Mouse (Mus musculus) lung, embryonic 15.5 days (tissue): ENCODE data around the gene Tstd2. TPM values are rescaled to one million over a fixed set of nuclear protein-coding genes. Genes with fewer than 3 reads are reported as not detected.

Experiments
- ATAC-seq: fragments of 200-750 bp; cut with Nextera tagmentation; 2 replicates; pipeline ENCODE4 v1.8.0; 2017; ENCODE audit warnings: moderate number of reproducible peaks, borderline replicate concordance; ENCODE audit not compliant: low FRiP score, low TSS enrichment; ENCODE audit errors: extremely low read depth
- H3K27ac ChIP-seq: fragments of 300-500 bp; sonication (generic); 2 replicates; pipeline ENCODE4 v1.5.1; 2015; ENCODE audit warnings: moderate library complexity, mild to moderate bottlenecking, inconsistent platforms
- H3K27me3 ChIP-seq: fragments of 300-500 bp; sonication (generic); 2 replicates; pipeline ENCODE4 v1.6.1; 2015; ENCODE audit warnings: inconsistent platforms
- H3K36me3 ChIP-seq: fragments of 300-500 bp; sonication (generic); 2 replicates; pipeline ENCODE4 v1.6.1; 2015; ENCODE audit warnings: inconsistent platforms
- H3K4me1 ChIP-seq: fragments of 300-500 bp; sonication (generic); 2 replicates; pipeline ENCODE4 v1.6.1; 2015; ENCODE audit warnings: inconsistent platforms
- H3K4me2 ChIP-seq: fragments of 300-500 bp; sonication (generic); 2 replicates; pipeline ENCODE4 v1.6.1; 2015; ENCODE audit warnings: inconsistent platforms, mild to moderate bottlenecking, moderate library complexity
- H3K4me3 ChIP-seq: fragments of 300-500 bp; sonication (generic); 2 replicates; pipeline ENCODE4 v1.5.1; 2015; ENCODE audit warnings: mild to moderate bottlenecking, inconsistent platforms
- H3K9ac ChIP-seq: fragments of 300-500 bp; sonication (generic); 2 replicates; pipeline ENCODE4 v1.6.1; 2015; ENCODE audit warnings: inconsistent platforms
- H3K9me3 ChIP-seq: fragments of 300-500 bp; sonication (generic); 2 replicates; pipeline ENCODE4 v1.6.1; 2016; ENCODE audit warnings: inconsistent platforms
- WGBS: fragments of 180-500 bp; shearing (Covaris S2); methylation state at CpG from one replicate; pipeline ENCODE4 v1.1.7; 2015; 5-methylcytosine and 5-hydroxymethylcytosine counted together
- polyA plus RNA-seq: library from polyadenylated mRNA; unstranded; fragments of >200 nt; fragmentation: Nextera tagmentation; extraction: Ambion mirVana; gene quantifications from 2 replicates; pipeline ENCODE4 v1.2.1, GENCODE M21; 2015

Gene Tstd2
- polyA plus RNA-seq = 39.6 and 41.7 TPM in 2 replicates

- H3K4me1 ChIP-seq = peaks cover 22% of the 10 kb centered on the region
- no peaks in the 10 kb centered on the region for H3K9me3 ChIP-seq
- WGBS = under 1% methylated on average over 89 of the region's 90 CpGs
- H3K27me3 ChIP-seq = no peaks in the 10 kb centered on the region
- peaks cover 17% of the 10 kb centered on the region for H3K36me3 ChIP-seq
- peak within 1 kb of the TSS; percentile 96 for H3K9ac ChIP-seq
- peak; percentile 92 for ATAC-seq
- H3K4me3 ChIP-seq = peak within 1 kb of the TSS; percentile 98
- H3K4me2 ChIP-seq = peak within 1 kb of the TSS; percentile 80
- H3K27ac ChIP-seq = peak within 1 kb of the TSS; percentile 100
Observed at GRCm38 (mm10) chr4:46138287-46139222, at the start of gene Tstd2, which contains the start of gene Ncbp1. Gene Tstd2, minus strand, starts transcription at chr4:46138694. Gene Ncbp1, plus strand, starts transcription at chr4:46138613.

GRCm38 (mm10) chr4:46186466-46186865 lies 48.0 kb upstream of the Tstd2 start:
- Histone ChIP-seq H3K27ac (no peak overlapping the region), H3K9ac (no peak overlapping the region), H3K4me1 (no peaks in the 10 kb centered on the region), H3K4me2 (no peak overlapping the region), H3K9me3 (no peaks in the 10 kb centered on the region), H3K27me3 (no peaks in the 10 kb centered on the region), H3K4me3 (no peak overlapping the region), H3K36me3 (peaks cover 51% of the 10 kb centered on the region)
- WGBS = 66% methylated on average over 3 of the region's 3 CpGs
- ATAC-seq = no peak

GRCm38 (mm10) chr4:46185890-46186289 lies 47.4 kb upstream of the Tstd2 start:
- H3K27ac ChIP-seq = 0 out of 2 replicates have a peak overlapping the region, but pooled peaks have one; percentile 15
- H3K9ac ChIP-seq = no peak overlapping the region
- H3K36me3 ChIP-seq = peaks cover 56% of the 10 kb centered on the region
- ATAC-seq = no peak
- no peak overlapping the region for H3K4me2 ChIP-seq
- H3K9me3 ChIP-seq = no peaks in the 10 kb centered on the region
- H3K27me3 ChIP-seq = no peaks in the 10 kb centered on the region
- WGBS = 76% methylated on average over 9 of the region's 9 CpGs
- no peaks in the 10 kb centered on the region for H3K4me1 ChIP-seq
- no peak overlapping the region for H3K4me3 ChIP-seq

- WGBS = 45% methylated on average over 8 of the region's 8 CpGs
- H3K9ac ChIP-seq = no peak overlapping the region
- peak overlapping the region; percentile 33; the same call in 1 of the 2 replicates for H3K27ac ChIP-seq
- no peak overlapping the region for H3K4me3 ChIP-seq
- 0 out of 2 replicates have a peak, but pooled peaks have one; percentile 35 for ATAC-seq
- no peaks in the 10 kb centered on the region for H3K9me3 ChIP-seq
- H3K36me3 ChIP-seq = peaks cover 57% of the 10 kb centered on the region
- no peaks in the 10 kb centered on the region for H3K4me1 ChIP-seq
- no peak overlapping the region for H3K4me2 ChIP-seq
- H3K27me3 ChIP-seq = no peaks in the 10 kb centered on the region
Observed at GRCm38 (mm10) chr4:46185423-46185822, 46.9 kb upstream of the Tstd2 start.

- 86% methylated on average over 7 of the region's 7 CpGs for WGBS
- Histone ChIP-seq H3K27me3 (no peaks in the 10 kb centered on the region), H3K27ac (no peak overlapping the region), H3K4me3 (no peak overlapping the region), H3K4me1 (no peaks in the 10 kb centered on the region), H3K4me2 (no peak overlapping the region), H3K9me3 (no peaks in the 10 kb centered on the region), H3K9ac (no peak overlapping the region), H3K36me3 (peaks cover 66% of the 10 kb centered on the region)
- ATAC-seq = no peak
Observed at GRCm38 (mm10) chr4:46182181-46182580, 43.7 kb upstream of the Tstd2 start.

- H3K36me3 ChIP-seq = peaks cover 72% of the 10 kb centered on the region
- H3K9ac ChIP-seq = no peak overlapping the region
- 62% methylated on average over 6 of the region's 6 CpGs for WGBS
- no peaks in the 10 kb centered on the region for H3K9me3 ChIP-seq
- no peak for ATAC-seq
- H3K4me1 ChIP-seq = no peaks in the 10 kb centered on the region
- H3K4me3 ChIP-seq = no peak overlapping the region
- no peak overlapping the region for H3K27ac ChIP-seq
- no peak overlapping the region for H3K4me2 ChIP-seq
- H3K27me3 ChIP-seq = no peaks in the 10 kb centered on the region
Observed at GRCm38 (mm10) chr4:46181168-46181567, 42.7 kb upstream of the Tstd2 start.

GRCm38 (mm10) chr4:46177496-46177895 lies 39.0 kb upstream of the Tstd2 start:
- no peak for ATAC-seq
- no peak overlapping the region for H3K9ac ChIP-seq
- no peaks in the 10 kb centered on the region for H3K4me1 ChIP-seq
- no peak overlapping the region for H3K4me3 ChIP-seq
- no peak overlapping the region for H3K27ac ChIP-seq
- whole genome bisulfite sequencing = 81% methylated on average over 7 of the region's 7 CpGs
- H3K9me3 ChIP-seq = no peaks in the 10 kb centered on the region
- no peak overlapping the region for H3K4me2 ChIP-seq
- no peaks in the 10 kb centered on the region for H3K27me3 ChIP-seq
- peaks cover 77% of the 10 kb centered on the region for H3K36me3 ChIP-seq

GRCm38 (mm10) chr4:46177018-46177417 lies 38.5 kb upstream of the Tstd2 start:
- no peaks in the 10 kb centered on the region for H3K27me3 ChIP-seq
- ATAC-seq = no peak
- no peaks in the 10 kb centered on the region for H3K9me3 ChIP-seq
- WGBS = 77% methylated on average over 5 of the region's 5 CpGs
- no peak overlapping the region for H3K9ac ChIP-seq
- peaks cover 76% of the 10 kb centered on the region for H3K36me3 ChIP-seq
- no peak overlapping the region for H3K27ac ChIP-seq
- H3K4me2 ChIP-seq = no peak overlapping the region
- H3K4me1 ChIP-seq = no peaks in the 10 kb centered on the region
- no peak overlapping the region for H3K4me3 ChIP-seq

GRCm38 (mm10) chr4:46176313-46176712 lies 37.8 kb upstream of the Tstd2 start:
- 75% methylated on average over 4 of the region's 4 CpGs for WGBS
- H3K36me3 ChIP-seq = peaks cover 79% of the 10 kb centered on the region
- no peak overlapping the region for H3K27ac ChIP-seq
- H3K4me1 ChIP-seq = no peaks in the 10 kb centered on the region
- H3K4me2 ChIP-seq = no peak overlapping the region
- ATAC-seq = no peak
- no peak overlapping the region for H3K9ac ChIP-seq
- H3K4me3 ChIP-seq = no peak overlapping the region
- H3K9me3 ChIP-seq = no peaks in the 10 kb centered on the region
- no peaks in the 10 kb centered on the region for H3K27me3 ChIP-seq

GRCm38 (mm10) chr4:46171761-46172160 lies 33.3 kb upstream of the Tstd2 start:
- H3K27ac ChIP-seq = no peak overlapping the region
- H3K4me3 ChIP-seq = no peak overlapping the region
- no peaks in the 10 kb centered on the region for H3K27me3 ChIP-seq
- H3K4me1 ChIP-seq = no peaks in the 10 kb centered on the region
- no peak overlapping the region for H3K4me2 ChIP-seq
- peaks cover 91% of the 10 kb centered on the region for H3K36me3 ChIP-seq
- 47% methylated on average over 7 of the region's 7 CpGs for WGBS
- no peak for ATAC-seq
- H3K9me3 ChIP-seq = no peaks in the 10 kb centered on the region
- H3K9ac ChIP-seq = no peak overlapping the region

- Histone ChIP-seq H3K4me2 (no peak overlapping the region), H3K27me3 (no peaks in the 10 kb centered on the region), H3K27ac (no peak overlapping the region), H3K9me3 (no peaks in the 10 kb centered on the region), H3K9ac (no peak overlapping the region), H3K4me1 (no peaks in the 10 kb centered on the region), H3K4me3 (no peak overlapping the region), H3K36me3 (peaks cover 90% of the 10 kb centered on the region)
- WGBS = 87% methylated on average over 5 of the region's 5 CpGs
- ATAC-seq = no peak
Observed at GRCm38 (mm10) chr4:46165831-46166230, 27.3 kb upstream of the Tstd2 start.

GRCm38 (mm10) chr4:46164027-46164426 lies 25.5 kb upstream of the Tstd2 start:
- H3K4me2 ChIP-seq = no peak overlapping the region
- no peaks in the 10 kb centered on the region for H3K9me3 ChIP-seq
- no peak overlapping the region for H3K4me3 ChIP-seq
- no peak overlapping the region for H3K27ac ChIP-seq
- H3K36me3 ChIP-seq = peaks cover 87% of the 10 kb centered on the region
- no peaks in the 10 kb centered on the region for H3K27me3 ChIP-seq
- no peak for ATAC-seq
- no peaks in the 10 kb centered on the region for H3K4me1 ChIP-seq
- no peak overlapping the region for H3K9ac ChIP-seq
- 84% methylated on average over 2 of the region's 2 CpGs for WGBS
